Mouse (Mus musculus) midbrain, postnatal 0 days (tissue): ENCODE measurements at regions not wholly inside any gene's neighbourhood (a gene's known extent, or its start where the extent isn't known, plus 50 kb on each side); places are given as distances from the start of the nearest gene placed in this dataset.
A peak's percentile ranks its signal among the peaks of the same experiment; 100 is the strongest.
"Not testable (repeated sequence)": the region's sequence is repeated elsewhere in the genome, so short reads cannot be mapped to it uniquely, and the experiment has no call there.

Source experiments
- ATAC-seq: fragments of 200-750 bp; cut with Nextera tagmentation; 2 replicates; pipeline ENCODE4 v1.8.0; 2017; ENCODE audit warnings: moderate number of reproducible peaks, mild to moderate bottlenecking, moderate TSS enrichment, moderate library complexity; ENCODE audit not compliant: low FRiP score
- DNase-seq: peaks from one replicate; pipeline ENCODE4 v3.0.0-alpha.2; 2015; ENCODE audit warnings: low spot score
- H3K27ac ChIP-seq: fragments of 300-500 bp; sonication (generic); 2 replicates; pipeline ENCODE4 v1.5.1; 2014; ENCODE audit warnings: low read depth, mild to moderate bottlenecking, low read length, mixed read lengths
- H3K27me3 ChIP-seq: fragments of 300-500 bp; sonication (generic); 2 replicates; pipeline ENCODE4 v1.6.1; 2014; ENCODE audit warnings: low read length, control low read depth, mixed read lengths; ENCODE audit not compliant: insufficient read depth
- H3K36me3 ChIP-seq: fragments of 300-500 bp; sonication (generic); 2 replicates; pipeline ENCODE4 v1.6.1; 2014; ENCODE audit warnings: low read length, control low read depth, mixed read lengths; ENCODE audit not compliant: insufficient read depth
- H3K4me1 ChIP-seq: fragments of 300-500 bp; sonication (generic); 2 replicates; pipeline ENCODE4 v1.6.1; 2014; ENCODE audit warnings: mild to moderate bottlenecking, control low read depth, antibody characterized with exemption, low read length, mixed read lengths; ENCODE audit not compliant: insufficient read depth
- H3K4me2 ChIP-seq: fragments of 300-500 bp; sonication (generic); 2 replicates; pipeline ENCODE4 v1.6.1; 2014; ENCODE audit warnings: low read depth, mild to moderate bottlenecking, low read length, mixed read lengths; ENCODE audit not compliant: poor library complexity, severe bottlenecking
- H3K4me3 ChIP-seq: fragments of 300-500 bp; sonication (generic); 2 replicates; pipeline ENCODE4 v1.5.1; 2014; ENCODE audit warnings: low read depth, mild to moderate bottlenecking, low read length, moderate library complexity
- H3K9ac ChIP-seq: fragments of 300-500 bp; sonication (generic); replicated peaks from 2 replicates; pipeline ENCODE4 v1.6.1; 2014; ENCODE audit warnings: mild to moderate bottlenecking, low read length, moderate library complexity, mixed read lengths; ENCODE audit not compliant: poor library complexity, severe bottlenecking
- H3K9me3 ChIP-seq: fragments of 300-500 bp; sonication (generic); 2 replicates; pipeline ENCODE4 v1.6.1; 2016; ENCODE audit warnings: low read length, control low read depth
- CTCF ChIP-seq: IDR thresholded peaks from 2 replicates; pipeline ENCODE4 v1.5.1; 2016; ENCODE audit warnings: antibody characterized with exemption, mild to moderate bottlenecking
- WGBS: fragments of 180-500 bp; shearing (Covaris S2); extraction: QIAGEN DNeasy Blood & Tissue Kit; methylation state at CpG from one replicate; pipeline ENCODE4 v1.1.7; 2014; 5-methylcytosine and 5-hydroxymethylcytosine counted together

DNA sequence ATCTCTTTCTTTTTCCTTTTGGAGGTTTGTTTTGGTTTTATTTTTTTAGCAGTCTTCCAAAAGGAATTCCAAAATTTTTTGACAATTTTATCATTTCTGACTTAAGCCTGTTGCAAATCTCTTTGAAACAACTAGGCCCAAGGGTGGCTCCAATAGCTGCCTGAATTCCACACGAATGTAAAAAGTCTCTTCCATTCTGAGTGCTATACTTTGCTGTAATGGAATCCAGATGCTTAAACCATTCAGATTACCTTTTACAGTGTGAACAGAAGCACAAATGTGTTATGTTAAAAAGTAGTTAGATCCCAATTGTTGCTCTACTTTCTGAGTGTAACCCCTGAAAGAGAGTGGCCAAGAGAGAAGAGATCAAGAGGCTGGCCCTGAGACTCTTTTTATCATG lies 176.6 kb downstream of the Lyplal1 start:
- TF ChIP-seq CTCF, result no peak
- Histone ChIP-seq H3K27ac (no peak overlapping the region), H3K27me3 (no peaks in the 10 kb centered on the region), H3K9ac (no peak overlapping the region), H3K4me1 (no peaks in the 10 kb centered on the region), H3K36me3 (no peaks in the 10 kb centered on the region), H3K4me2 (no peak overlapping the region), H3K9me3 (no peaks in the 10 kb centered on the region), H3K4me3 (no peak overlapping the region)
- DNase-seq (no peak), ATAC-seq (no peak)
- 80% methylated on average over 1 of the region's 1 CpGs for WGBS

DNA sequence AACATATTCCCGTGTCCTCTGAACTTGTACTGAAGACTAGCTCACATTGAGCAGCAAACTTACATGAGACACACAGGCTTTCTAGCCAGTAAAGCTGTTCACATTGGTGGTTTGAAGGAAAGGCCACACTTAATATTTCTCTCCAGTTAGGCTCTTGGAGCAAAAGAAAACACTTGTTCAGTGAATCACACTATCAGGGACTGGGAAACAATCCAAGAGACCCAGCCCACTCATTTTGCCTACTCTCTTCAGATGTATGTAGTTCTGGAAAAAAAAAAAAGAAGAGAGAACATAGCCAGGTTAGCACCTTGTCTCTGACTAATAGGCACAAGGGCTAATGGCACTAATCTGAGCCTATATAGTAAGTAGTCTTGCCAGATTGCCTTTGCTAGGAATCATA lies 165.9 kb downstream of the Lyplal1 start:
- H3K4me3 ChIP-seq, result no peak overlapping the region
- no peaks in the 10 kb centered on the region for H3K9me3 ChIP-seq
- H3K4me1 ChIP-seq, result no peaks in the 10 kb centered on the region
- no peak for DNase-seq
- no peak overlapping the region for H3K4me2 ChIP-seq
- no peak overlapping the region for H3K27ac ChIP-seq
- no peak for ATAC-seq
- WGBS, result 88% methylated on average over 1 of the region's 1 CpGs
- H3K9ac ChIP-seq, result no peak overlapping the region
- no peak for TF ChIP-seq CTCF
- no peaks in the 10 kb centered on the region for H3K27me3 ChIP-seq
- no peaks in the 10 kb centered on the region for H3K36me3 ChIP-seq

DNA sequence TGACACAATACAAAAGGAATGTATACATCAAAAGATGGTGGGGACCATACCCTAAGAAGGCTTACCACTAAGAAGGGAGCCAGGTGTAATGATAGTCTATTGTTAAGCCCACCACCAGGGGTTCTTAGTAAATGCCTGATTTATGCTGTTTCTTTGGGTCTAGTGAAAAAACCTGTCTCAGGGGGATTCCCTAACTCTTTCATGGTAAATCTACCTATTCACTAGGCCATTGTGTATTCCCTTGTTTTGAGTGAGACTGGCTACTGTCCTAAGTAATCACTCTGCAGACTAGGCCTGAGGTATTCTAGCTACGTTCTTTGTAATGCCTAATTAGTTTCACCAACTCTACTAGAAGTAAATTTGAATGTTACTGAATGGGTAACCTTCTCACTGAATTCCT lies 161.3 kb downstream of the Lyplal1 start:
- H3K4me1 ChIP-seq, H3K9me3 ChIP-seq, DNase-seq, H3K4me3 ChIP-seq, H3K36me3 ChIP-seq, H3K4me2 ChIP-seq, H3K27me3 ChIP-seq, H3K9ac ChIP-seq, ATAC-seq, H3K27ac ChIP-seq: not testable (repeated sequence)
- WGBS, result 26% methylated on average over 1 of the region's 1 CpGs

DNA sequence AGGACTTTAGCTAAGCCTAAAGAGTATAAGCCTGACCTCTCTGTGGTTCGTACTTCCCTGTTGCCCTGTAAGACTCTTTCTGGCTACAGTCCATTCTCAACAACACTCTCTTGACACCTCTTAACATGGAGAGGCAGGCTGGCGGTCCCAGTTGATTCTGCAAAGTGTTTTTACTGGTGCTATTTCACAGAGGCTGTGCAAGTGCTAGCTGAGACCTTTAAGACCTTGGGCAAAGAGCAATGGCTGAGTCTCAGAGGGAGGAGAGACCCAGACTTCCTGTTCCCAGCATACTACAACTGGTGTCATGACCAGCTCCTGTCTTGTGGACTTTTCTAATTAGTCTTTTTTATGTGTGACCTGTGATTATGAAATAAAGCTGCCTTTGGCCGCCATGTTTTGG lies 159.6 kb downstream of the Lyplal1 start:
- Histone ChIP-seq H3K27ac (no peak overlapping the region), H3K4me3 (no peak overlapping the region), H3K4me1 (no peaks in the 10 kb centered on the region), H3K36me3 (no peaks in the 10 kb centered on the region), H3K4me2 (no peak overlapping the region), H3K9ac (no peak overlapping the region), H3K27me3 (no peaks in the 10 kb centered on the region), H3K9me3 (no peaks in the 10 kb centered on the region)
- ATAC-seq (no peak), DNase-seq (no peak)
- no peak for TF ChIP-seq CTCF
- WGBS, result 84% methylated on average over 3 of the region's 3 CpGs

DNA sequence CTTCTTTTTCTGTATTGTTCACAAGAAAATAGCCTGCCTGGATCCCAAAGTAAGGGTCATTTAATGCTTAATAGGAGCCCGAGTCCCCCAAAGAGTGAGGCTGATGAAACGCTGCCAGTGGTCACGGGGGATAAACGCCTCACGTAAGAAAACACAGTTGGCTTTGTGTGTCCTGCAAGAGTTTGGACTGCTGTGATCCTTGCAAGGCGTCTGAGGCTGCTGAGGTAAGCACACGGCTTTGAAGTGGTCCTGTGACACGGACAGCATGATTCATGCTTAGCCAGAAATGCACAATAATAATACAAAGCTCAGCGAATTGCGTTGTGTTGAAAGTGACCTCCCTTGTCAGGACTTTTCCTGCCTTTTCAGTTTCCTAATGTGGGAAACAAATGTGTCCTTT lies 158.8 kb downstream of the Lyplal1 start:
- ATAC-seq (no peak), DNase-seq (peak; percentile 5)
- WGBS, result 51% methylated on average over 10 of the region's 10 CpGs
- no peak for TF ChIP-seq CTCF
- Histone ChIP-seq H3K4me1 (no peaks in the 10 kb centered on the region), H3K27me3 (no peaks in the 10 kb centered on the region), H3K4me3 (no peak overlapping the region), H3K27ac (no peak overlapping the region), H3K9ac (no peak overlapping the region), H3K9me3 (no peaks in the 10 kb centered on the region), H3K4me2 (no peak overlapping the region), H3K36me3 (no peaks in the 10 kb centered on the region)

DNA sequence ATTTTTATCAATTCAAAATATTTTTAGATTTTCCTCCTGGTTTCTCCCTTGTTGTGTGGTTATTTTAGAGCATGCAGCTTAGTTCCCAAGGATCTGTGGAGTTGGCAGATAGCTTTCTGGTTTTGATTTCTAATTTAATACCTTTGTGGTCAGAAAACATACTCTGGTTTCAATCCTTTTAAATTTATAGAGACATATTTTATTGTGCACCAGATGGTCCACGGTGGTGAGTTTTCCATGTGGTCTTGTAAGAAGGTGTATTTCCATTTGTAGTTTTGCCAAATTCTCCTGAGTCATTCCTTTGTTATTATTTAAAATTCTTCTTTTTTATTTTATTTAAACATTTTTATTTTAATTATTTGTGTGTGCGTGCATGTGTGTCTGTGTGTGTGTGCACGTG lies 154.5 kb downstream of the Lyplal1 start:
- Histone ChIP-seq H3K36me3 (no peaks in the 10 kb centered on the region), H3K9me3 (no peaks in the 10 kb centered on the region), H3K27ac (no peak overlapping the region), H3K27me3 (no peaks in the 10 kb centered on the region), H3K9ac (no peak overlapping the region), H3K4me2 (no peak overlapping the region), H3K4me3 (no peak overlapping the region), H3K4me1 (no peaks in the 10 kb centered on the region)
- no peak for TF ChIP-seq CTCF
- no peak for DNase-seq
- WGBS, result 85% methylated on average over 3 of the region's 3 CpGs
- no peak for ATAC-seq

DNA sequence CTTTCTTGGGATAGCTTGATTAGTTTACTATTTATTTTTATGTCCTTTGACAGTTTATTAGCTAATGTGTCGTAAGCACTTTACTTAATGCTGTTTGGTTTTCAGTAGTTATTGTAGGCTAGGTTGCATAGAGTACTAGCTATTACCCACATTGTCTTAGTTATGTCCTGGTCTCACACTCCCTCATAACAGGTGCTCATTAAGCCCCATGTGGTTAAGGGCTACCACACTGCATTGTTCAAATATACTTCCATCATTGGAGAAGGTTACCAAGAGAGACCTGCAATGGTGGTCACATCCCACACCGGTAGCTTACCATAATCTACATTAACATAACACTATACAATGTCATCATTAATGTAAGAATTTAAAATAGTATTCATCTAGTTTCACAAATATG lies 153.3 kb downstream of the Lyplal1 start:
- Histone ChIP-seq H3K4me3 (no peak overlapping the region), H3K27ac (no peak overlapping the region), H3K9me3 (no peaks in the 10 kb centered on the region), H3K27me3 (no peaks in the 10 kb centered on the region), H3K9ac (no peak overlapping the region), H3K36me3 (no peaks in the 10 kb centered on the region), H3K4me2 (no peak overlapping the region), H3K4me1 (no peaks in the 10 kb centered on the region)
- 97% methylated on average over 2 of the region's 2 CpGs for WGBS
- ATAC-seq, result no peak
- DNase-seq, result no peak
- no peak for TF ChIP-seq CTCF
